Mouse (Mus musculus) G1E (cell line): ENCODE data around the gene Ppm1b. TPM values are rescaled to one million over a fixed set of nuclear protein-coding genes. Genes with fewer than 3 reads are reported as not detected.

Experiments used
- ATAC-seq: 2 replicates; pipeline ENCODE4 v1.8.0; 2016; ENCODE audit warnings: mild to moderate bottlenecking; ENCODE audit not compliant: insufficient number of reproducible peaks, poor library complexity, low FRiP score, severe bottlenecking; ENCODE audit errors: extremely low read depth
- DNase-seq: peaks from one replicate; pipeline ENCODE4 v3.0.0; 2012; ENCODE audit warnings: low spot score
- H3K27me3 ChIP-seq: 2 replicates; pipeline ENCODE4 v1.6.1; 2012; ENCODE audit warnings: mild to moderate bottlenecking, low read length, inconsistent platforms; ENCODE audit not compliant: insufficient read depth
- H3K36me3 ChIP-seq: replicated peaks from 2 replicates; pipeline ENCODE3; 2012; ENCODE audit warnings: mild to moderate bottlenecking, inconsistent platforms
- H3K4me1 ChIP-seq: 2 replicates; pipeline ENCODE4 v1.6.1; 2012; ENCODE audit warnings: low read depth, low read length, inconsistent platforms, mixed read lengths; ENCODE audit not compliant: insufficient read depth
- H3K4me3 ChIP-seq: 2 replicates; pipeline ENCODE4 v1.5.1; 2012; ENCODE audit warnings: low read depth, mild to moderate bottlenecking, inconsistent platforms, low read length, moderate library complexity, mixed read lengths
- H3K9me3 ChIP-seq: replicated peaks from 2 replicates; pipeline ENCODE4 v1.6.1; 2012; ENCODE audit warnings: inconsistent platforms
- CTCF ChIP-seq: IDR thresholded peaks from 2 replicates; pipeline ENCODE4 v1.5.1; 2012; ENCODE audit warnings: low read depth, low read length, inconsistent platforms, mixed read lengths
- GATA1 ChIP-seq: IDR thresholded peaks from 2 replicates; pipeline ENCODE4 v1.6.1; 2012; ENCODE audit warnings: borderline replicate concordance, low read length, inconsistent platforms, mixed read lengths
- GATA2 ChIP-seq: IDR thresholded peaks from 2 replicates; pipeline ENCODE4 v1.6.1; 2012; ENCODE audit warnings: low read depth, low read length, inconsistent platforms, borderline replicate concordance
- POLR2AphosphoS5 ChIP-seq: IDR thresholded peaks from 2 replicates; pipeline ENCODE4 v1.6.1; 2012; ENCODE audit warnings: low read depth, low read length, inconsistent platforms; ENCODE audit not compliant: insufficient replicate concordance
- TAL1 ChIP-seq: conservative IDR thresholded peaks from 2 replicates; pipeline ENCODE4 v1.6.1; 2012; ENCODE audit warnings: low read depth, low read length, inconsistent platforms, mixed read lengths
- polyA plus RNA-seq: library from polyadenylated mRNA; stranded (reverse); fragments of >175 nt; gene quantifications from 2 replicates; pipeline ENCODE4 v1.2.3, GENCODE M21; 2012
- total RNA-seq, 2 experiments: library from RNA; stranded (forward) in 1 of 2; stranded (reverse) in 1 of 2; fragments of 200-1000 nt in 1 of 2; fragments of >200 nt in 1 of 2; fragmentation: Nextera tagmentation in 1 of 2; gene quantifications; 2 replicates each; pipeline ENCODE4 v1.2.3; 2014 to 2017

Ppm1b gene
- total and polyA plus RNA-seq, 3 experiments: 28.5 to 145 (median 99.2) TPM

- ATAC-seq (no peak), DNase-seq (no peak)
- no peak overlapping the region for H3K4me3 ChIP-seq
- H3K9me3 ChIP-seq: no peaks in the 10 kb centered on the region
- no peaks in the 10 kb centered on the region; the same call in 1 of the 2 replicates for H3K27me3 ChIP-seq
- TF ChIP-seq CTCF (no peak), POLR2AphosphoS5 (no peak), GATA1 (no peak), TAL1 (no peak), GATA2 (no peak)
- peaks cover 27% of the 10 kb centered on the region for H3K36me3 ChIP-seq
- peaks cover 6% of the 10 kb centered on the region for H3K4me1 ChIP-seq
Observed at GRCm38 (mm10) chr17:85024237-85024636, 67.7 kb downstream of the Ppm1b start.

GRCm38 (mm10) chr17:85025151-85025550 lies 68.6 kb downstream of the Ppm1b start:
- peaks cover 4% of the 10 kb centered on the region for H3K4me1 ChIP-seq
- no peak overlapping the region for H3K4me3 ChIP-seq
- ATAC-seq (no peak), DNase-seq (no peak)
- TF ChIP-seq GATA2 (no peak), GATA1 (no peak), POLR2AphosphoS5 (no peak), TAL1 (no peak), CTCF (no peak)
- no peaks in the 10 kb centered on the region for H3K9me3 ChIP-seq
- H3K27me3 ChIP-seq: no peaks in the 10 kb centered on the region; the same call in 1 of the 2 replicates
- H3K36me3 ChIP-seq: peaks cover 26% of the 10 kb centered on the region

GRCm38 (mm10) chr17:85026436-85026835 lies 69.9 kb downstream of the Ppm1b start:
- TF ChIP-seq POLR2AphosphoS5 (no peak), GATA2 (no peak), TAL1 (no peak), GATA1 (no peak), CTCF (no peak)
- Histone ChIP-seq H3K36me3 (peaks cover 24% of the 10 kb centered on the region), H3K9me3 (no peaks in the 10 kb centered on the region), H3K27me3 (peaks cover 12% of the 10 kb centered on the region), H3K4me1 (peaks cover 4% of the 10 kb centered on the region), H3K4me3 (no peak overlapping the region)
- ATAC-seq (no peak), DNase-seq (no peak)

- Histone ChIP-seq H3K36me3 (peaks cover 24% of the 10 kb centered on the region), H3K27me3 (peaks cover 14% of the 10 kb centered on the region), H3K4me3 (no peak overlapping the region), H3K4me1 (peaks cover 4% of the 10 kb centered on the region), H3K9me3 (no peaks in the 10 kb centered on the region)
- ATAC-seq (no peak), DNase-seq (no peak)
- TF ChIP-seq CTCF (no peak), GATA1 (no peak), POLR2AphosphoS5 (no peak), TAL1 (no peak), GATA2 (no peak)
Observed at GRCm38 (mm10) chr17:85027247-85027646, 70.7 kb downstream of the Ppm1b start.

- Histone ChIP-seq H3K36me3 (peaks cover 20% of the 10 kb centered on the region), H3K4me3 (no peak within 1 kb of the TSS), H3K9me3 (no peaks in the 10 kb centered on the region), H3K4me1 (peaks cover 2% of the 10 kb centered on the region), H3K27me3 (peaks cover 15% of the 10 kb centered on the region)
- ATAC-seq: no peak
- no peak for DNase-seq
- TF ChIP-seq TAL1 (no peak), GATA1 (no peak), GATA2 (no peak), CTCF (no peak), POLR2AphosphoS5 (no peak)
Observed at GRCm38 (mm10) chr17:85028093-85028739, 71.7 kb downstream of the Ppm1b start, which contains the start of gene Slc3a1. TSS of gene Slc3a1 (plus strand) at chr17:85028376.

- Histone ChIP-seq H3K4me1 (no peaks in the 10 kb centered on the region), H3K27me3 (peaks cover 17% of the 10 kb centered on the region), H3K36me3 (peaks cover 17% of the 10 kb centered on the region), H3K9me3 (no peaks in the 10 kb centered on the region), H3K4me3 (no peak overlapping the region)
- DNase-seq (no peak), ATAC-seq (no peak)
- TF ChIP-seq GATA2 (no peak), CTCF (no peak)
Observed at GRCm38 (mm10) chr17:85028797-85029196, 72.3 kb downstream of the Ppm1b start.
